23 mouse cellular contexts compared by ENCODE assay signal in the genomic region with DNA sequence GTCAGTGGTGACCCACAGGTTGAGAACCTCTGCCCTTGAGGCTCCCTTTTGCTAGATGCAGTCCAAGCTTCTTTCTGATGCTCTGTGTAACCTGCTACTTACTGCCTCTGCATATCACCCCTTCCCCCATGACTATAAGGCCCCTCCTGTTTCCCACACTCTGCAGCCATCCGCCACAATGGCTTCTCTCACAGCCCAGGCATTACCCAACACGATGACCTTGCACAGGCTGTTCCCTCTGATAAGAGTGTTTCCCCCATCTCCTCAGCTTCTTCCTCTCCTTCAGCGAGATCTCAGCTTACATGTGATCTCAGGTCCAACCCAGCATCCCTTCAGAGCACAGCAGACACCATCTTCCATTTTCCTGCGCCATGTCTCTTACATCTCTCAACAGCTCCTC. TPM values are rescaled to one million over a fixed set of nuclear protein-coding genes. Genes with fewer than 3 reads are reported as not detected.
"Had no signal": no experiment of that assay in that cellular context is flagged by ENCODE, and none has a peak within 500 bp of the region (broad histone marks: within the 10 kb centered on the region; RNA-seq: fewer than 3 reads in every experiment).

No protein-coding gene starts in this region.

- H3K27ac ChIP-seq: liver, embryonic 13.5 days; liver, embryonic 15.5 days; lung, embryonic 15.5 days; macrophage; midbrain, embryonic 13.5 days; midbrain, embryonic 15.5 days; neural tube, embryonic 12.5 days; stomach, embryonic 15.5 days; stomach, postnatal 0 days had no signal

- H3K4me1 ChIP-seq: liver, embryonic 13.5 days; liver, embryonic 15.5 days; lung, embryonic 15.5 days; midbrain, embryonic 15.5 days; neural tube, embryonic 12.5 days; stomach, embryonic 15.5 days had no signal

- H3K4me2 ChIP-seq: liver, embryonic 13.5 days; liver, embryonic 15.5 days; lung, embryonic 15.5 days; midbrain, embryonic 11.5 days; midbrain, embryonic 13.5 days; midbrain, embryonic 15.5 days; neural tube, embryonic 12.5 days; stomach, embryonic 15.5 days had no signal

- DNase-seq: liver, embryonic 13.5 days; liver, postnatal 0 days; lung, adult 2 months; lung, postnatal 14 days; lung, postnatal 36 days; right cerebral cortex, postnatal 14 days; thymus, adult 2 months; thymus, postnatal 25 days; thymus, postnatal 4 days had no signal

- H3K4me3 ChIP-seq: liver, embryonic 13.5 days; liver, embryonic 15.5 days; lung, embryonic 15.5 days; megakaryocyte, embryonic 14.5 days; midbrain, embryonic 13.5 days; midbrain, embryonic 15.5 days; neural tube, embryonic 12.5 days; stomach, embryonic 15.5 days had no signal

- H3K36me3 ChIP-seq: liver, embryonic 13.5 days; liver, embryonic 15.5 days; lung, embryonic 15.5 days; midbrain, embryonic 13.5 days; midbrain, embryonic 15.5 days; neural tube, embryonic 12.5 days; stomach, embryonic 15.5 days had no signal

- H3K9ac ChIP-seq: liver, embryonic 13.5 days; liver, embryonic 15.5 days; liver, postnatal 0 days; lung, embryonic 15.5 days; midbrain, embryonic 13.5 days; midbrain, embryonic 15.5 days; neural tube, embryonic 12.5 days; stomach, embryonic 15.5 days had no signal

- ATAC-seq: liver, postnatal 0 days; lung, postnatal 0 days; midbrain, embryonic 13.5 days; midbrain, embryonic 15.5 days had no signal

- H3K9me3 ChIP-seq: liver, embryonic 13.5 days; liver, embryonic 15.5 days; lung, embryonic 15.5 days; megakaryocyte, embryonic 14.5 days; midbrain, embryonic 13.5 days; midbrain, embryonic 15.5 days; neural tube, embryonic 12.5 days; stomach, embryonic 15.5 days had no signal

- H3K27me3 ChIP-seq: liver, embryonic 13.5 days; liver, embryonic 15.5 days; lung, embryonic 15.5 days; midbrain, embryonic 13.5 days; midbrain, embryonic 15.5 days; neural tube, embryonic 12.5 days; stomach, embryonic 15.5 days had no signal

RNA-seq across cellular contexts. Expression of a gene that starts 12.9 kb away (rescaled TPM):
- total RNA-seq: monocyte, adult 5-6 weeks; neutrophil, adult 5-6 weeks had no signal
- polyA plus RNA-seq: liver, embryonic 13.5 days; liver, embryonic 15.5 days; liver, postnatal 0 days; macrophage; spleen, adult 2 months; thymus, adult 2 months had no signal
